ENCODE assay signal across 8 mouse cellular contexts in the genomic region with DNA sequence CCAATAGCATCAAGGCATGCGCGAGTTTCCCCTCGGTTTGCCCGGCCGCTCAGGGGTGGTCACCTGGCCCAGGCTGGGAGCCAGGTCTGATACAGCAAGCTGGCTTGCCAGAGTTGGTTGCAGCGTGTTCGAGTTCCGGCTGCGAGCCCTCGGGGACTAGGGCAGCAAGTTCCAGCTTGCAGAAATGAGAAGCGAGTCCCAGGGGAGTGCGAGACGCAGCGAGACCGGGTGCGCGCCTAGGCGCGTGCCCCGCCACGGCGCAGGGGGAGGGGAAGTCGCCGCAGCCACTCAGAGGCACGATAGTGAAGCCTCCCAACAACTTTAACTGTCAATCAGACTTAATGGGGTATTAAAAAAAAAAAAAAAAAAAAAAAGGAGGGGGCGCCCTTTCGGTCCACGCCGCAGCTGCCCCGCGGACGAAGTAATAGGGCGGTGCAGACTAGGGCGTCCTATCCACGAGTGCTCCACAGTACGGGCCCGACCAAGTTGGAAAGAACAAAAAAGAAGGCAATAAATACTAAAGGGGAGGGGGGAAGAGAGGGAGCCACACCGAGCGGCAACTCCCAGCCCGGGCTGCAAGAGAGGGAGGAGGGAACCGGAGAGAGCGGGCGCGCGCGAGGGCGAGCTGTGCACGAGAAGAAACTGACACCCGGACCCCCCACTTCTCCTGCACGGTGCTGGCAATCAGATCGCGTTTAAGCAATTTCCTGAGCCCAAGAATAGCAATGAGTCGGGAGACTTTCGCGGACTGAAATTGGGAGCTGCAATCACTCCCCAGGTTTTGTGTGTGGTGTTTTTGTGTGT. TPM values are rescaled to one million over a fixed set of nuclear protein-coding genes. Genes with fewer than 3 reads are reported as not detected.
DNase-seq lines count a peak whose midpoint lies in the region; ATAC-seq and TF ChIP-seq lines count a peak whose summit lies in the region.

Dhrs3 (plus strand) TSS at position 695 of the 804 bp plus-strand sequence.

- DNase-seq in 3134 (ENCODE audit: extremely low read depth, insufficient read length, low spot score): peak; percentile 92
- DNase-seq in adrenal gland, postnatal 4 days (ENCODE audit: low spot score in 2 of 2): peak; percentile 50 to 70
- DNase-seq in heart, adult 9 months (ENCODE audit: low spot score in 2 of 2): peak; percentile 91 to 92
- peak; percentile 79 for DNase-seq in liver, adult 2 months (ENCODE audit: extremely low read depth, low read depth, low spot score)
- peak; percentile 92 to 93 for DNase-seq in spleen, postnatal 36 days (ENCODE audit: low spot score in 2 of 2)

- H3K4me3 ChIP-seq in kidney, embryonic 14.5 days (ENCODE audit: low read length): peak within 1 kb of the TSS; percentile 57
- peak within 1 kb of the TSS; percentile 79 for H3K4me3 ChIP-seq in liver, adult 2 months (ENCODE audit: insufficient read depth, low read depth, low read length)

- no peaks in the 10 kb centered on the region for H3K9me3 ChIP-seq in kidney, embryonic 14.5 days (ENCODE audit: control insufficient read depth, low read length)

- H3K27ac ChIP-seq in kidney, embryonic 14.5 days (ENCODE audit: low read depth, low read length): peak within 1 kb of the TSS; percentile 95
- H3K27ac ChIP-seq in liver, adult 2 months (replicated peaks; ENCODE audit: insufficient read depth, low read depth, low read length): peak within 1 kb of the TSS; percentile 87

- peaks cover 33% of the 10 kb centered on the region for H3K79me2 ChIP-seq in liver, adult 2 months (ENCODE audit: control insufficient read depth, insufficient read depth, low read length)

- H3K36me3 ChIP-seq in kidney, embryonic 14.5 days (ENCODE audit: control insufficient read depth, insufficient read depth, low read length): peaks cover 4% of the 10 kb centered on the region; the same call in 1 of the 2 replicates
- peaks cover 4% of the 10 kb centered on the region; the same call in 1 of the 2 replicates for H3K36me3 ChIP-seq in liver, adult 2 months (ENCODE audit: control insufficient read depth, insufficient read depth, low read length)

- WGBS in kidney, embryonic 14.5 days: under 1% methylated on average over 54 of the region's 55 CpGs
- WGBS in liver, adult 2 months: under 1% methylated on average over 55 of the region's 55 CpGs

- TF ChIP-seq CTCF in liver, adult 2 months (IDR thresholded peaks at IDR 0.05; ENCODE audit: low read depth, low read length): no peak

- H3K9ac ChIP-seq in kidney, embryonic 14.5 days (ENCODE audit: low read depth, low read length): peak within 1 kb of the TSS; percentile 77
- peak within 1 kb of the TSS; percentile 97 for H3K9ac ChIP-seq in liver, adult 2 months (ENCODE audit: low read depth, low read length)

- H3K4me2 ChIP-seq in kidney, embryonic 14.5 days (replicated peaks; ENCODE audit: low read depth, low read length): peak within 1 kb of the TSS; percentile 50

- H3K27me3 ChIP-seq in kidney, embryonic 14.5 days (ENCODE audit: control insufficient read depth, insufficient read depth, low read length): no peaks in the 10 kb centered on the region
- H3K27me3 ChIP-seq in liver, adult 2 months (ENCODE audit: control insufficient read depth, insufficient read depth, low read length): no peaks in the 10 kb centered on the region

- peak; percentile 52 for ATAC-seq in erythroblast, adult 5-6 weeks (replicated peaks; ENCODE audit: low FRiP score, poor library complexity, severe bottlenecking)
- peak; percentile 84 for ATAC-seq in kidney, embryonic 14.5 days (ENCODE audit: low FRiP score, low TSS enrichment)
- peak; percentile 52 for ATAC-seq in monocyte, adult 5-6 weeks (replicated peaks; ENCODE audit: insufficient number of reproducible peaks, low FRiP score, low TSS enrichment, poor library complexity, severe bottlenecking)

- H3K4me1 ChIP-seq in kidney, embryonic 14.5 days (ENCODE audit: control insufficient read depth, insufficient read depth, low read length): peaks cover 24% of the 10 kb centered on the region
- H3K4me1 ChIP-seq in liver, adult 2 months (ENCODE audit: control insufficient read depth, insufficient read depth, low read length): peaks cover 23% of the 10 kb centered on the region

- peak; percentile 52; the same call in 1 of the 2 replicates for TF ChIP-seq POLR2A in liver, adult 2 months (IDR thresholded peaks at IDR 0.05; ENCODE audit: extremely low read depth, insufficient read depth, low read length)

RNA-seq across cellular contexts. Expression of gene Dhrs3, which starts in this region (rescaled TPM):
- total RNA-seq in adrenal gland, postnatal 4 days (2021): 10 to 100 TPM; 75.8 to 96.2 TPM
- total RNA-seq in erythroblast, adult 5-6 weeks (2015; ENCODE audit: low replicate concordance): 13.6 and 14.4 TPM in 2 replicates
- 10.3 and 16.5 TPM in 2 replicates for total RNA-seq in erythroblast, adult 5-6 weeks (2017; ENCODE audit: low replicate concordance)
- polyA plus RNA-seq in kidney, embryonic 14.5 days (2014; fragmentation: Nextera tagmentation; extraction: Ambion mirVana): 153 and 226 TPM in 2 replicates
- 85.5 and 109 TPM in 2 replicates for total RNA-seq in liver, adult 2 months (2014; rRNA removed)
- 225 and 231 TPM in 2 replicates for polyA plus RNA-seq in liver, adult 2 months (2012; rRNA removed)
- total RNA-seq in monocyte, adult 5-6 weeks (2017): 42.6 to 50.4 TPM (median 43.0 TPM) in 3 replicates

Comparison
In these comparisons a context has a peak if more than half of its experiments do, and no peak if none do; other contexts are left out.
1. Peak in every context shown above with its lines: DNase-seq, ATAC-seq, H3K4me3 ChIP-seq and H3K27ac ChIP-seq.